Mouse (Mus musculus) E14TG2a.4 (cell line): ENCODE measurements around the gene Dupd1.

ENCODE experiments used
- CTCF ChIP-seq: conservative IDR thresholded peaks from 2 replicates; pipeline ENCODE4 v1.5.1; 2014; ENCODE audit warnings: low read length
- NANOG ChIP-seq: IDR thresholded peaks from 2 replicates; pipeline ENCODE4 v1.6.1; 2014; ENCODE audit warnings: borderline replicate concordance, low read length, mixed read lengths
- POU5F1 ChIP-seq: IDR thresholded peaks from 2 replicates; pipeline ENCODE4 v1.6.1; 2014; ENCODE audit warnings: low read length, borderline replicate concordance

GRCm38 (mm10) chr14:21685411-21686146, 28.8 kb downstream of the Dupd1 start:
- TF ChIP-seq CTCF, result no peak
- TF ChIP-seq NANOG, result no peak
- no peak for TF ChIP-seq POU5F1
